Mouse (Mus musculus) hindbrain, postnatal 0 days (tissue): ENCODE measurements around the gene Tapbp. TPM values are rescaled to one million over a fixed set of nuclear protein-coding genes. Genes with fewer than 3 reads are reported as not detected.

Experiments used
- ATAC-seq: fragments of 200-750 bp; cut with Nextera tagmentation; 2 replicates; pipeline ENCODE4 v1.8.0; 2017; ENCODE audit warnings: mild to moderate bottlenecking, moderate TSS enrichment, moderate library complexity
- DNase-seq: peaks from one replicate; pipeline ENCODE4 v3.0.0-alpha.2; 2015; ENCODE audit warnings: low spot score
- H3K27ac ChIP-seq: fragments of 300-500 bp; sonication (generic); 2 replicates; pipeline ENCODE4 v1.5.1; 2014; ENCODE audit warnings: mild to moderate bottlenecking
- H3K27me3 ChIP-seq: fragments of 300-500 bp; sonication (generic); 2 replicates; pipeline ENCODE4 v1.6.1; 2014; ENCODE audit warnings: low read length, mixed read lengths; ENCODE audit not compliant: insufficient read depth
- H3K36me3 ChIP-seq: fragments of 300-500 bp; sonication (generic); 2 replicates; pipeline ENCODE4 v1.6.1; 2014; ENCODE audit warnings: low read length, mixed read lengths; ENCODE audit not compliant: insufficient read depth
- H3K4me1 ChIP-seq: fragments of 300-500 bp; sonication (generic); 2 replicates; pipeline ENCODE4 v1.6.1; 2014; ENCODE audit warnings: antibody characterized with exemption, low read length, mixed read lengths; ENCODE audit not compliant: insufficient read depth
- H3K4me2 ChIP-seq: fragments of 300-500 bp; sonication (generic); 2 replicates; pipeline ENCODE4 v1.6.1; 2014; ENCODE audit warnings: low read depth, mild to moderate bottlenecking, low read length, moderate library complexity, mixed read lengths
- H3K4me3 ChIP-seq: fragments of 300-500 bp; sonication (generic); 2 replicates; pipeline ENCODE4 v1.5.1; 2014; ENCODE audit warnings: low read length
- H3K9ac ChIP-seq: fragments of 300-500 bp; sonication (generic); replicated peaks from 2 replicates; pipeline ENCODE4 v1.6.1; 2014; ENCODE audit warnings: mild to moderate bottlenecking, low read length, moderate library complexity, mixed read lengths
- H3K9me3 ChIP-seq: fragments of 300-500 bp; sonication (generic); 2 replicates; pipeline ENCODE4 v1.6.1; 2016; ENCODE audit warnings: low read length, mixed read lengths
- CTCF ChIP-seq: IDR thresholded peaks from 2 replicates; pipeline ENCODE4 v1.5.1; 2016; ENCODE audit warnings: antibody characterized with exemption, control low read depth, low read depth
- WGBS: fragments of 180-500 bp; shearing (Covaris S2); extraction: QIAGEN DNeasy Blood & Tissue Kit; methylation state at CpG from one replicate; pipeline ENCODE4 v1.1.7; 2014; 5-methylcytosine and 5-hydroxymethylcytosine counted together
- polyA plus RNA-seq: library from polyadenylated mRNA; unstranded; fragments of >200 nt; fragmentation: Nextera tagmentation; extraction: Ambion mirVana; gene quantifications from 2 replicates; pipeline ENCODE4 v1.2.1, GENCODE M21; 2015
- total RNA-seq: library from RNA; depleted of rRNA; stranded (reverse); fragments of >200 nt; gene quantifications from 2 replicates; pipeline ENCODE4 v1.2.3, GENCODE M21; 2014

The Tapbp gene
- total and polyA plus RNA-seq, 2 experiments from 2014 or later: 40.2 to 41.5 TPM

DNA sequence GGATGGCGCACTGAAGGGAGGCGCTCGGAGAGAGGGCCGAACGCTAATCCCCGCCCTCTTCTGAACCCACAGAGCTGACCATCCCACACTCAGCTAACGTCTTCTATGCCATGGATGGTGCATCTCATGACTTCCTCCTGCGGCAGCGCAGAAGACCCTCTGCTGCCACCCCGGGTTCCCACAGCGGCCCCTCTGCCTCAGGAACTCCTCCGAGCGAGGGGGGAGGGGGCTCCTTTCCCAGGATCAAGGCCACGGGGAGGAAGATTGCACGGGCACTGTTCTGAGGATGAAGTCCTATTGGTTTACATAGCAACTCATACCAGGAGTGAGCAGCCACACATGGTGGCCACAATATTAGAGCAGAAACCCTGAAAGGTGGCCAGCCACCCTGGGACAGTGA is 21.3 kb downstream of the Tapbp start:
- Histone ChIP-seq H3K36me3 (peaks cover 14% of the 10 kb centered on the region), H3K27me3 (no peaks in the 10 kb centered on the region), H3K4me3 (no peak overlapping the region), H3K9ac (no peak overlapping the region), H3K4me2 (no peak overlapping the region), H3K4me1 (peaks cover 15% of the 10 kb centered on the region), H3K9me3 (no peaks in the 10 kb centered on the region), H3K27ac (no peak overlapping the region)
- ATAC-seq (no peak), DNase-seq (no peak)
- 87% methylated on average over 15 of the region's 15 CpGs for WGBS
- TF ChIP-seq CTCF: no peak

DNA sequence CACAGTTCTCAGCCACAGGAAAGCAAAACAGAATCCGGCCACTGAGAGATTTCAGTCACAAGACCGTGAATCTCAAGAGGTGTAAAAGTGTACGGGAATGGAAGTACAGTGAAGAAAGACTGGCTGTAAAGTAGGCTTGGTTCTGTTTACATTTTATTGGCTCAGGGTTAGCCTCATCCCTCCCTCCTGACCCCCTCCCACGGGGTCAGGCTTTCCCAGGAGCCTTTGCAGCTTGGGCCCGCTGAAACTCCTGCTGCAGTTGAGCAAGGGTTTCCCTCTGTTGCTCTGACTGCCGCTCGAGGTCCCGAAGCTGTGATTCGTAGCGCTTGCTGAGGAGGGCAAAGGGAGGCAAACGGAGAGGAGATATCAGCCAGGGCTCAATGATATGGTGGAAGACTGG is 23.1 kb downstream of the Tapbp start:
- H3K27ac ChIP-seq: no peak overlapping the region
- DNase-seq: no peak
- no peaks in the 10 kb centered on the region for H3K27me3 ChIP-seq
- no peak overlapping the region for H3K9ac ChIP-seq
- H3K36me3 ChIP-seq: peaks cover 9% of the 10 kb centered on the region; the same call in 1 of the 2 replicates
- WGBS: 81% methylated on average over 11 of the region's 11 CpGs
- H3K4me2 ChIP-seq: no peak overlapping the region
- no peaks in the 10 kb centered on the region for H3K9me3 ChIP-seq
- no peak overlapping the region for H3K4me3 ChIP-seq
- ATAC-seq: no peak
- no peak for TF ChIP-seq CTCF
- H3K4me1 ChIP-seq: peaks cover 15% of the 10 kb centered on the region

DNA sequence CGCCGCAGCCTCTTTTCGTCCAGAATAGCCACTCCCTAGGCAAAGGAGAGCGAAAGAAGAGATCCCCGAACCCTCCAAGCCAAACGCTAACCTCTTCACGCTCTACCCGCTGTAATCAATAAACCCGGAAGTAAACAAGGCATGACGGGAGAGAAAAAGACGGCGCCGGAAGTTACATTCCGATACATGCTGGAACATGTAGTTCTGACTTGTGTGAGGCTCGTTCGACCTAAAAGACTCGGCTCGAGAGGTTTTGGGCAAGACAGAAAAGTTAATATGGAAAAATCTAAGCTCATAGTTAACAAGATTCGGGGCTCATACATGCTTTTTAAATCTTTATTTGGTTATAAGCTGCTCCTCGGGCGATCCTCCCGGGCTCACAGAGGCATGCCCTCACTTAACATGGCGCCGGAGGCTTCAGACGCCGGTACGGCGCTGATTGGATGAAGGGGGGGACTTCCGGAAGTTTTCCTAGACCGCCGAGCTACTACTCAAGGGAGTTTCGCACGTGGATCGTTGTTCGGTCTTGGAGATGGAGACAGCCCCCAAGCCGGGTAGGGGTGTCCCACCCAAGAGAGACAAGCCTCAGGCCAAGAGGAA is 24.6 kb downstream of the Tapbp start, which contains the start of the genes Pfdn6 and Wdr46:
Pfdn6 (minus strand) TSS at position 138 of the 600 bp plus-strand sequence.
Wdr46 (plus strand) TSS at position 455 of the 600 bp plus-strand sequence.
- Histone ChIP-seq H3K4me1 (peaks cover 15% of the 10 kb centered on the region), H3K27me3 (no peaks in the 10 kb centered on the region), H3K4me3 (peak within 1 kb of the TSS; percentile 82), H3K27ac (peak within 1 kb of the TSS; percentile 45; the same call in 1 of the 2 replicates), H3K4me2 (peak within 1 kb of the TSS; percentile 96), H3K9me3 (no peaks in the 10 kb centered on the region), H3K36me3 (peaks cover 18% of the 10 kb centered on the region), H3K9ac (peak within 1 kb of the TSS; percentile 77)
- no peak for TF ChIP-seq CTCF
- peak; percentile 94 for DNase-seq
- peak; percentile 91 for ATAC-seq
- under 1% methylated on average over 36 of the region's 36 CpGs for WGBS

DNA sequence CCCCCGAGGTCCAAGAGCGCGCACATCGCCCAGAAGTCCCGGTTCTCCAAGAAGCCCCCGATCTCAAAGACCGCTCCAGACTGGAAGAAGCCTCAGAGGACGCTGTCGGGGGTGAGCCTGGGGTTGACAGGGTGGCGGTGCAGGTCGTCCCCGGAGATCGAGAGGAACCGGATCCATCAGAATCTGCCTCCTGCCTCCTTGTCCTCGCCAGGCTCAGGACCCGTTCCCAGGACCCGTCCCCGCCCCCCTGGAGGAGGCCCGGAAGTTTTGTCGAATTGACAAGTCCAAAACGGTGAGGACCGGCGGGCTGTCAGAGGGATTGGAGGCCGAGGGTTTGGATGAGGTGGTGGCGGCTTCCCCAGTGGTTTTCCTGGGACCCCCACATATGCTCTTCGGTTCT is 25.3 kb downstream of the Tapbp start:
- Histone ChIP-seq H3K36me3 (peaks cover 18% of the 10 kb centered on the region), H3K4me1 (peaks cover 15% of the 10 kb centered on the region), H3K9ac (peak overlapping the region; percentile 77), H3K27ac (no peak overlapping the region), H3K9me3 (no peaks in the 10 kb centered on the region), H3K4me3 (peak overlapping the region; percentile 82), H3K4me2 (peak overlapping the region; percentile 96), H3K27me3 (no peaks in the 10 kb centered on the region)
- WGBS: 2% methylated on average over 26 of the region's 26 CpGs
- ATAC-seq (no peak), DNase-seq (no peak)
- TF ChIP-seq CTCF: no peak

DNA sequence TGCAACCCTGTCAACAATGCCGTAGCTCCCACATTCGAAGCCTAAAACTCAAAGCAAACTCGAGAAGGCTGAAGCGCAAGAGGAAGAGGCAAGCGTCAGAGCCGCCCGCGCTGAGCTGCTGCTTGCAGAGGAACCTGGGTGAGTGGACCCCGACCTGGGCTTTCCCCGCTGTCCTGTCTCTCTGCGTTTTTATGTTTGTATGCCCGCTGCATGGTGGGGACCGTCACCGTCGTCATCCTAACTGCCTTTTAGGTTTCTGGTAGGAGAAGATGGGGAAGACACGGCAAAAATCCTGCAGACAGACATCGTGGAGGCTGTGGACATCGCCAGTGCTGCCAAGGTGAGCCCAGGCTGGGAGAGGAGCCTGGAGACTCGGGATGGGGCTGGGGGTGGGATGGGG is 25.7 kb downstream of the Tapbp start:
- DNase-seq (no peak), ATAC-seq (no peak)
- WGBS: 65% methylated on average over 19 of the region's 19 CpGs
- H3K4me3 ChIP-seq: peak overlapping the region; percentile 82
- no peaks in the 10 kb centered on the region for H3K9me3 ChIP-seq
- no peak overlapping the region for H3K27ac ChIP-seq
- peaks cover 15% of the 10 kb centered on the region for H3K4me1 ChIP-seq
- peak overlapping the region; percentile 96 for H3K4me2 ChIP-seq
- peak overlapping the region; percentile 77 for H3K9ac ChIP-seq
- no peak for TF ChIP-seq CTCF
- peaks cover 18% of the 10 kb centered on the region for H3K36me3 ChIP-seq
- H3K27me3 ChIP-seq: no peaks in the 10 kb centered on the region

DNA sequence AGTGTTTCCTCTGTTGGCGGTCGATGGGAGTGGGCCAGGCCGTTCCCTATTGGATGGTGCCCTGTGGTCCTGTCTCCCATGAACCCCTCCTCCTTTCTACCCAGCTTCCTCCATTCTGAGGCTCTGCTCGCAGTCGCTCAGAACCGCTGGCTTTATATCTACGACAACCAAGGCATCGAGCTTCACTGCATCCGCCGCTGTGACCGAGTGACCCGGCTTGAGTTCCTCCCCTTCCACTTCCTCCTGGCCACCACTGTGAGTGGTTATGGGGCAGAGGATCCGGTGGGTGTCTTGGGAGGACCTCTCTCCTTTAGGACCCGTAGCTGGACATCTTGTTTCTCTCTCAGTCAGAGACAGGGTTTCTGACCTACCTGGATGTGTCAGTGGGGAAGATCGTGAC is 27.8 kb downstream of the Tapbp start:
- ATAC-seq (no peak), DNase-seq (no peak)
- Histone ChIP-seq H3K4me2 (no peak overlapping the region), H3K9me3 (no peaks in the 10 kb centered on the region), H3K27me3 (no peaks in the 10 kb centered on the region), H3K36me3 (peaks cover 14% of the 10 kb centered on the region), H3K4me1 (peaks cover 15% of the 10 kb centered on the region), H3K27ac (no peak overlapping the region), H3K9ac (no peak overlapping the region), H3K4me3 (no peak overlapping the region)
- TF ChIP-seq CTCF: no peak
- WGBS: 95% methylated on average over 15 of the region's 15 CpGs

DNA sequence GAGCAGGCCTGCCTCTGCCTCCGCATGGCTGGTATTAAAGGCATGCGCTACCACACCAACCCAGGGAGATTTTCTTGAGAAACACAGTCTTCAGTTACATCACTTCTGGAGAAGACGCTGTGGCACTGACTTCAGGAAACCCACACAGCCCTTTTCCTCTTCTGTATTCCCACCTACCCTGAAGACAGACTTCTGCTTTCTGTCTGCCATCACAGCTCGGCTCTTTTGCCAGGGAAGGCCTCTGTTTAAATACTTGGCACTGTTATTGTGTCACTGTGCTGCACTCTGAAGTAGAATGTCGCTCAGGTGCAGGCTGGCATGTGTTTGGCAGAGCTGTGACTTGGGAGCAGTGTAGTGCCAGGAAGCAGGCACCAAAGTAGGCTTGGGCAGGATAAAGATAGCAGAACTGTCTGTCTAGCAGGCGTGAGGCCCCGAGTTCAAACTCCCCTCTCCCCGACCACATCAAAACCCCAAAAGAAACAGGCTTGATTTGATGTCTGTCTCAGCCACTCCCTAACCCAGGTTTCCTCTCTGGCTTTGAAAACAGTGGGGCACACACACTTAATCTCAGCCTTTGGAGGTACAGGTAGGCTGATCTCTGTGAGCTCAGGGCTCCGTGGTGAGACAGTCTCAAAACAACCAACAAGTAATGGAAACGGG is 31.9 kb downstream of the Tapbp start:
- H3K9me3 ChIP-seq: no peaks in the 10 kb centered on the region
- TF ChIP-seq CTCF: no peak
- H3K36me3 ChIP-seq: peaks cover 14% of the 10 kb centered on the region
- no peak overlapping the region for H3K9ac ChIP-seq
- 90% methylated on average over 10 of the region's 10 CpGs for WGBS
- H3K4me1 ChIP-seq: peaks cover 9% of the 10 kb centered on the region; the same call in 1 of the 2 replicates
- H3K4me3 ChIP-seq: no peak overlapping the region
- H3K27ac ChIP-seq: no peak overlapping the region
- H3K4me2 ChIP-seq: no peak overlapping the region
- no peaks in the 10 kb centered on the region for H3K27me3 ChIP-seq
- ATAC-seq (no peak), DNase-seq (no peak)
